Mouse (Mus musculus): ENCODE measurements around the gene Tmbim6.

GRCm38 (mm10) chr15:99457606-99458401 is 65.1 kb downstream of the Tmbim6 start, which contains the start of gene Nckap5l:
- TF ChIP-seq USF1 (IDR thresholded peaks at IDR 0.05; ENCODE audit: low read depth) (no peak), CTCF (IDR thresholded peaks at IDR 0.05; ENCODE audit: control insufficient read depth, insufficient read depth, insufficient read length) (no peak)
